Mouse (Mus musculus) left cerebral cortex, adult 18-20 months (tissue): Measurements from ENCODE around the gene Fam71f2. TPM values are rescaled to one million over a fixed set of nuclear protein-coding genes. Genes with fewer than 3 reads are reported as not detected.

ENCODE experiments used
- total RNA-seq, 2 experiments: library from RNA; stranded (reverse); gene quantifications; 2 replicates each; pipeline ENCODE4 v1.2.3; 2021

Gene Fam71f2
- total RNA-seq, 2 experiments from 2014 or later, result 0.81 TPM; not detected in 1

Other genes with a start within 250 kb of the Fam71f2 start
- not detected for gene Lep, start 219.4 kb upstream of the Fam71f2 start, total RNA-seq
- gene Rbm28, start 114.6 kb upstream of the Fam71f2 start, total RNA-seq, result 10 to 100 TPM; 40.2 to 44.1 TPM
- gene Prrt4, start 100.0 kb upstream of the Fam71f2 start, total RNA-seq, result 1 to 10 TPM; 3.0 to 3.5 TPM
- gene Impdh1, start 63.2 kb upstream of the Fam71f2 start, total RNA-seq, result 10 to 100 TPM; 56.7 to 58.6 TPM
- 1 to 10 TPM; 5.5 to 6.8 TPM for gene Hilpda, start 7.1 kb upstream of the Fam71f2 start, total RNA-seq
- not detected for gene Fam71f1, start 39.5 kb downstream of the Fam71f2 start, total RNA-seq
- gene Calu, start 68.5 kb downstream of the Fam71f2 start, total RNA-seq, result 10 to 100 TPM; 59.4 to 62.6 TPM
- under 1 TPM; 0.14 to 0.30 TPM for gene Opn1sw, start 108.9 kb downstream of the Fam71f2 start, total RNA-seq
- 100 to 1,000 TPM; 105 to 113 TPM for gene Ccdc136, start 116.7 kb downstream of the Fam71f2 start, total RNA-seq
- gene Flnc, start 153.7 kb downstream of the Fam71f2 start, total RNA-seq, result 1 to 10 TPM; 1.4 to 1.5 TPM
- gene Atp6v1f, start 188.1 kb downstream of the Fam71f2 start, total RNA-seq, result 100 to 1,000 TPM; 262 TPM
- gene Atp6v1fnb, start 191.8 kb downstream of the Fam71f2 start, total RNA-seq, result under 1 TPM in 1 of 2 experiments, not detected in 1; 0.54 TPM
- gene Kcp, start 228.4 kb downstream of the Fam71f2 start, total RNA-seq, result 1 to 10 TPM in 1 of 2 experiments, under 1 TPM in 1; 0.63 to 1.1 TPM
- 1 to 10 TPM; 4.2 to 5.2 TPM for gene Irf5, start 247.0 kb downstream of the Fam71f2 start, total RNA-seq